Mouse (Mus musculus): ENCODE data around the gene Zfp467. TPM values are rescaled to one million over a fixed set of nuclear protein-coding genes. Genes with fewer than 3 reads are reported as not detected.

Gene Zfp467
- polyA plus RNA-seq (2014; fragmentation: Nextera tagmentation; extraction: Ambion mirVana), result 27.8 and 31.4 TPM in 2 replicates

DNA sequence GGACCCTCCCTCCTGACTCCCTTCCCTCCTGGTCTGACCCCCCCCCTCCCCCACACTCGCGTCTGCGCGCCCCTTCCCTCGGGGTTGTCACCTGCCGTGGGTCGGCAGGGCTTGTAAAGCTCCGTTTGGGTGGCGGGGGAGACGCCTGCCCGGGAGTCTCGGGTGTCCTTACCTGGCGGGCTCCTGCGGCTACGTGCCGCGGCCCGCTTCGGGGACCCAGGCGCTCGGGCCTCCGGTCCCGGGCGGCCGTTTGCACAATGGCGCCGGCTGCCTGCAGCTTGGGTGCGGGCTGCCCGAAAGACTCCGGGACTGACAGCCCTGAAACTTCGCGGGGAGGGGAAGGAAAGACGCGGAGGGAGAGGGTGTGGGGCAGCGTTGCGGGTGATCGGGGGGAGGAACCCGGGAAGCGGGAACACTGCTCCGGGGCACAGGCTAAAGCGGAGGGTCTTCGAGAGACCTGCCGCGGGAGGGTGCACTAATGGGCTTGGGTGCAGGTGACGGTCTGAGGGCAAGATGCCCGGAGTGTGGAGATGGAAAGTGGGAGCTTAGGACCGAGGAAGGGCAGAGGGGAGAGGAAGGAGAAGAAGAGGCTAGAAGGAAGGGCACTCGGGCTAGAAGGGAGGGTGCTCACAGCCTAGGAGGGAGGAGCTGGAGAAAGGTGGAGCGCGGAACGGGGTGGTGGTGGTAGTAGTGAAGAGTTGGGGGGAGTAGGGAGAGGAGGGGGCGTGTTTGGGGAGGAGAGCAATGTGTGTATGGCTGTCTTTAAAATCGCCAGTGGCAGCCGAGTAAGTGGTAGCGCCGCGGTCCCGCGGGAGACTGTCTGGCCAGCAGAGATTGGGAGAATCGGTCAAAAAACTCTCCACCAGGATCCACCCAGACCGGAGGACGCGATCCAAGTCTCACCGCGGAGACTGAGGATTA lies at the start of gene Zfp467:
Gene Zfp467, minus strand, starts transcription at position 645 of the 921 bp plus-strand sequence.
- H3K4me1 ChIP-seq (ENCODE audit: control insufficient read depth, insufficient read depth, low read length), result peaks cover 33% of the 10 kb centered on the region
- peak within 1 kb of the TSS; percentile 96 for H3K27ac ChIP-seq (ENCODE audit: low read depth, low read length)
- peak within 1 kb of the TSS; percentile 76 for H3K4me2 ChIP-seq (replicated peaks; ENCODE audit: low read depth, low read length)
- H3K4me3 ChIP-seq (ENCODE audit: low read length), result peak within 1 kb of the TSS; percentile 77
- under 1% methylated on average over 65 of the region's 65 CpGs for WGBS
- peaks cover 18% of the 10 kb centered on the region for H3K36me3 ChIP-seq (ENCODE audit: control insufficient read depth, insufficient read depth, low read length)
- no peaks in the 10 kb centered on the region for H3K27me3 ChIP-seq (ENCODE audit: control insufficient read depth, insufficient read depth, low read length)
- peak within 1 kb of the TSS; percentile 90 for H3K9ac ChIP-seq (ENCODE audit: low read depth, low read length)
- peak; percentile 22 for ATAC-seq (ENCODE audit: low FRiP score, low TSS enrichment)
- H3K9me3 ChIP-seq (ENCODE audit: control insufficient read depth, low read length), result no peaks in the 10 kb centered on the region

DNA sequence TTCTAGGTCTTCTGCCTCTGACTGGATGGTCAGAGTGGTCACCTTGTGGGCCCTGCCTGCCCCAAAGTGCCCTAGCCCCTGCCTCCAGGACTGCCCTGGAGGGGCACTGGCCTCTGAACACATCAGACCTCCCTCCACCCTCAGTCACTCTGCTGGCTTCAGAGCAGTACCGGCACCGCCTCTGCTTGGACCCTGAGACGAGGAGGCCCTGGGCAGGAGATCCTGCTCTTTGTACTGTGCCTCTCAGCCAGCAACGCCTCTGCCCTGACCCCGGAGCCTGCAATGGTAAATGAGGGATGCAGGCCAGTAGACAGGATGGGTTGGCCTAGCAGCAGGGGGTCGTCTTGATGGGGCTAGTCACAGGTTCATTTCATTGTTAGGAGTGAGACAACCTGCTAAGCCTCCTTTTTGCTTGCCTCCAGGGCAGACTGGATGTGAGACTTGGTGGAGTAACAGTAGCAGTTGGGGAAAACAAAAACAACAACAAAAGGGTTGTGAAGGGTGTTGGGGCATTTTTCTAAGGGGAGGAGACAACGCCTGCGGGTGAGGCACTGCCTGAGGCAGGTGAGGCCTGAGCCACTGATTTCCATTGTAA lies 47.6 kb upstream of the Zfp467 start:
- H3K27me3 ChIP-seq (ENCODE audit: control insufficient read depth, insufficient read depth, low read length), result no peaks in the 10 kb centered on the region
- no peak for ATAC-seq (ENCODE audit: low FRiP score, low TSS enrichment)

DNA sequence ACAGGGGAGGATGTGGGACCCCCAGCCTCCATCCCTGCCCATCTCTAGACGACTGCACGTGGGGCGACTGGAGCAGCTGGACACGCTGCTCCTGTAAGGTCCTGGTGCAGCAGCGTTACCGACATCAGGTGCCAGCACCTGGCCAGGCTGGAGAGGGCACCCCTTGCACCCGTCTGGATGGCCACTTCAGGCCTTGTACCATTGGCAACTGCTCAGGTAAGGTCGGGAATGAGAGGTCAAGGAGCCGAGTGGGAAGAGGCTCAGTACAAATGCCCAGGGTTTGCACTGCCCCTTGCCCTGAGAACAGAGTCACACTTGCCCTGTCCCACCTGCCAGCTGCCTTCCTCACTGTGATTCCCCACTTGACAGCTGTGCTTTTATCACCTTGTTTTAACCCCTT lies 45.7 kb upstream of the Zfp467 start:
- Histone ChIP-seq H3K4me2 (replicated peaks; ENCODE audit: low read depth, low read length) (no peak overlapping the region), H3K9me3 (ENCODE audit: control insufficient read depth, low read length) (no peaks in the 10 kb centered on the region), H3K9ac (ENCODE audit: low read depth, low read length) (no peak overlapping the region), H3K4me1 (ENCODE audit: control insufficient read depth, insufficient read depth, low read length) (peaks cover 14% of the 10 kb centered on the region), H3K27me3 (ENCODE audit: control insufficient read depth, insufficient read depth, low read length) (no peaks in the 10 kb centered on the region), H3K27ac (ENCODE audit: low read depth, low read length) (no peak overlapping the region), H3K36me3 (ENCODE audit: control insufficient read depth, insufficient read depth, low read length) (no peaks in the 10 kb centered on the region), H3K4me3 (ENCODE audit: low read length) (no peak overlapping the region)
- WGBS, result 74% methylated on average over 9 of the region's 9 CpGs
- ATAC-seq (ENCODE audit: low FRiP score, low TSS enrichment), result no peak

More for the DNA sequence above, 47.6 kb upstream of the Zfp467 start:
- no peak overlapping the region for H3K27ac ChIP-seq (ENCODE audit: low read depth, low read length)
- WGBS, result 23% methylated on average over 8 of the region's 8 CpGs
- H3K36me3 ChIP-seq (ENCODE audit: control insufficient read depth, insufficient read depth, low read length), result no peaks in the 10 kb centered on the region
- H3K4me3 ChIP-seq (ENCODE audit: low read length), result no peak overlapping the region
- peaks cover 4% of the 10 kb centered on the region; the same call in 1 of the 2 replicates for H3K4me1 ChIP-seq (ENCODE audit: control insufficient read depth, insufficient read depth, low read length)
- no peaks in the 10 kb centered on the region for H3K9me3 ChIP-seq (ENCODE audit: control insufficient read depth, low read length)
- no peak overlapping the region for H3K9ac ChIP-seq (ENCODE audit: low read depth, low read length)
- H3K4me2 ChIP-seq (replicated peaks; ENCODE audit: low read depth, low read length), result no peak overlapping the region

DNA sequence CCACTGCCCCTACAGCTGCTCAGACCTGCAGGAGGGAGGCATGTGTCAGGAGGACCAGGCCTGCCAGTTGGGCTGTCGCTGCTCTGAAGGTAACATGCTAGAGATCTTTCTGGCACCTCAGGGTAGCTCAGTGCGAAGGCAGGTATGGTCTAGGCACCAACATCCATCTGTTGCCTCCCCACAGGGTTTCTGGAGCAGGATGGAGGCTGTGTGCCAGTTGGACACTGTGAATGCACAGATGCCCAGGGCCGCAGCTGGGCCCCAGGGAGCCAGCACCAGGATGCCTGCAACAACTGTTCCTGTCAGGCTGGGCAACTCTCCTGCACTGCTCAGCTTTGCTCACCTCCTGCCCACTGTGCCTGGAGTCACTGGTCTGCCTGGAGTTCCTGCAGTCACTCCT lies 44.1 kb upstream of the Zfp467 start:
- peaks cover 15% of the 10 kb centered on the region for H3K4me1 ChIP-seq (ENCODE audit: control insufficient read depth, insufficient read depth, low read length)
- no peaks in the 10 kb centered on the region for H3K9me3 ChIP-seq (ENCODE audit: control insufficient read depth, low read length)
- no peak overlapping the region for H3K4me2 ChIP-seq (replicated peaks; ENCODE audit: low read depth, low read length)
- H3K27ac ChIP-seq (ENCODE audit: low read depth, low read length), result no peak overlapping the region
- WGBS, result 95% methylated on average over 3 of the region's 3 CpGs
- no peak for ATAC-seq (ENCODE audit: low FRiP score, low TSS enrichment)
- H3K4me3 ChIP-seq (ENCODE audit: low read length), result no peak overlapping the region
- no peaks in the 10 kb centered on the region for H3K27me3 ChIP-seq (ENCODE audit: control insufficient read depth, insufficient read depth, low read length)
- H3K9ac ChIP-seq (ENCODE audit: low read depth, low read length), result no peak overlapping the region
- no peaks in the 10 kb centered on the region for H3K36me3 ChIP-seq (ENCODE audit: control insufficient read depth, insufficient read depth, low read length)

DNA sequence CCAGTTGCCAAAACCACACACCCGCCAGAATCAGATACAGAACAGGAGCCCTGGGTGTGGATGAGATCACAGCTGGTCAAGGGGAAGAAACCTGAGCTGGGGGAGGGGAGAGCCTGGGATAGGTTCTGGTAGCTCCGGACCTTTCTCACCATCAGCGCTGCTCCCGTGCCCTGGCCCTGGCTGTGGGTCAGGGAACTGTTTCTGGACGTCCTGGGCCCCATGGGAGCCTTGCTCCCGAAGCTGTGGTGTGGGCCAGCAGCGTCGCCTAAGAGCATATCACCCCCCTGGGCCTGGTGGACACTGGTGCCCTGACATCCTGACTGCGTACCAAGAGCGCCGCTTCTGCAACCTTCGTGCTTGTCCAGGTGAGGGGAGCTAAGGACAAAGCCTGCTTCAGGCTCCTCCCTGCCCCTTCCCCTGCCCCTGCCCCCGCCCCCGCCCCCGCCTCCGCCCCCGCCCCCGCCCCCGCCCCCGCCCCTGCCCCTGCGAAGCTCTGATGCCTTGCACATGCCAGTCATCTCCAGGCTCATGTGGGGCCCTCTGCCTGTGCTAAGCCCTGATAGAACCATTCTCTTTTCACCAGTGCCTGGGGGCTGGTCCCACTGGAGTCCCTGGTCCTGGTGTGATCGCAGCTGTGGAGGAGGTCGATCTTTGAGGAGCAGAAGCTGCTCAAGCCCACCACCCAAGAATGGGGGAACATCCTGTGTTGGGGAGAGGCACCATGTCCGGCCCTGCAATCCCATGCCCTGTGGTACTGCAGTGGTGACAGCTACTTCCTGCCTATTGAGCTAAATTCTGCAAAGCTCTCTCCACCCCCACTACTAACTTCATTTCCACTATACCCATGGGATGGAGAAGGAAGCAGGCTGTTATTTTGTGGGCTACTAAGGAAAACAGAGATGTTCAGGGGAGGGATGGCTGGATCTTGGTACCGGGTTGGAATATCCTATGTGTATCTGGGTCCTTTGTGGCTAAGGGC lies 42.4 kb upstream of the Zfp467 start:
- H3K4me1 ChIP-seq (ENCODE audit: control insufficient read depth, insufficient read depth, low read length), result peaks cover 16% of the 10 kb centered on the region
- peak overlapping the region; percentile 28 for H3K4me3 ChIP-seq (ENCODE audit: low read length)
- H3K27me3 ChIP-seq (ENCODE audit: control insufficient read depth, insufficient read depth, low read length), result no peaks in the 10 kb centered on the region
- WGBS, result 6% methylated on average over 23 of the region's 25 CpGs
- peak overlapping the region; percentile 37; the same call in 1 of the 2 replicates for H3K27ac ChIP-seq (ENCODE audit: low read depth, low read length)
- no peaks in the 10 kb centered on the region for H3K36me3 ChIP-seq (ENCODE audit: control insufficient read depth, insufficient read depth, low read length)
- peak overlapping the region; percentile 44; the same call in 1 of the 2 replicates for H3K9ac ChIP-seq (ENCODE audit: low read depth, low read length)
- no peaks in the 10 kb centered on the region for H3K9me3 ChIP-seq (ENCODE audit: control insufficient read depth, low read length)
- peak; percentile 65 for ATAC-seq (ENCODE audit: low FRiP score, low TSS enrichment)
- H3K4me2 ChIP-seq (replicated peaks; ENCODE audit: low read depth, low read length), result peak overlapping the region; percentile 43

DNA sequence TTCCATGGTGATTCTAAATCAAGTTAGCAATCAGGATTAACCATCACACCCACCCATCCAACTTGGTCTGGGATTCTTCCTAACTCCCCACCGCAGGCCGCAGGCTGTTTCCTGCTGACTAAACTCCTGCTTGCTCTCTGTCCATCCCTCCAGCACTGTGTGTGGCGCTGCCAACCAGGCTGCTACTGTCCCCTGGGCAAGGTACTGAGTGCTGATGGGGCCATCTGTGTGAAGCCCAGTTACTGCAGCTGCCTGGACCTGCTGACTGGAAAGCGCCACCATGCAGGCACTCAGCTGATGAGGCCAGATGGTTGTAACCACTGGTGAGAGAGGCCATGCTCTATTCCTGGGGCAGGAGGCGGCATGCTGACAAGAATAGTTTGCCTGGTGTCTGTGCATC lies 36.9 kb upstream of the Zfp467 start:
- peaks cover 6% of the 10 kb centered on the region for H3K4me1 ChIP-seq (ENCODE audit: control insufficient read depth, insufficient read depth, low read length)
- H3K9me3 ChIP-seq (ENCODE audit: control insufficient read depth, low read length), result no peaks in the 10 kb centered on the region
- H3K27ac ChIP-seq (ENCODE audit: low read depth, low read length), result no peak overlapping the region
- no peak overlapping the region for H3K9ac ChIP-seq (ENCODE audit: low read depth, low read length)
- no peaks in the 10 kb centered on the region for H3K27me3 ChIP-seq (ENCODE audit: control insufficient read depth, insufficient read depth, low read length)
- no peak overlapping the region for H3K4me3 ChIP-seq (ENCODE audit: low read length)
- 78% methylated on average over 5 of the region's 5 CpGs for WGBS
- ATAC-seq (ENCODE audit: low FRiP score, low TSS enrichment), result no peak
- no peaks in the 10 kb centered on the region for H3K36me3 ChIP-seq (ENCODE audit: control insufficient read depth, insufficient read depth, low read length)
- H3K4me2 ChIP-seq (replicated peaks; ENCODE audit: low read depth, low read length), result no peak overlapping the region

DNA sequence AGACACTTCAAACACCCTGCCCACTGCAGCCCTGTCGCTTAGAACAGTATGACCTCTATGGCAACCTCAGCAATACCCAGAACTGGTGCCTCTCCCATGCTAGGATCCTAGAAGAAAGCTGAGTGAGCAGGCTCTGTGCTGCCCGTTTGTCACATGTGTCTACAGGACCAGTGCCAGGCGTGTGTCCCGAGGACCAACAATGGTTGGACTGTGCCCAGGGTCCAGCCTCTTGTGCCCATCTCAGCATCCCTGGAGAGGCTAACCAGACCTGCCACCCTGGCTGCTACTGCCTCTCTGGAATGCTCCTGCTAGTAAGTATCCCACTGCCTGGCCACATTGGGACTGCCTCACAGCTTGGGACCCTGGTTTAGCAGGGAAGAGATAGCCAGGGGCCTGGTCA lies 32.8 kb upstream of the Zfp467 start:
- no peak overlapping the region for H3K27ac ChIP-seq (ENCODE audit: low read depth, low read length)
- ATAC-seq (ENCODE audit: low FRiP score, low TSS enrichment), result no peak
- H3K4me3 ChIP-seq (ENCODE audit: low read length), result no peak overlapping the region
- H3K9me3 ChIP-seq (ENCODE audit: control insufficient read depth, low read length), result no peaks in the 10 kb centered on the region
- WGBS, result 85% methylated on average over 4 of the region's 4 CpGs
- no peaks in the 10 kb centered on the region for H3K27me3 ChIP-seq (ENCODE audit: control insufficient read depth, insufficient read depth, low read length)
- H3K9ac ChIP-seq (ENCODE audit: low read depth, low read length), result no peak overlapping the region
- no peak overlapping the region for H3K4me2 ChIP-seq (replicated peaks; ENCODE audit: low read depth, low read length)
- no peaks in the 10 kb centered on the region for H3K36me3 ChIP-seq (ENCODE audit: control insufficient read depth, insufficient read depth, low read length)
- H3K4me1 ChIP-seq (ENCODE audit: control insufficient read depth, insufficient read depth, low read length), result no peaks in the 10 kb centered on the region

DNA sequence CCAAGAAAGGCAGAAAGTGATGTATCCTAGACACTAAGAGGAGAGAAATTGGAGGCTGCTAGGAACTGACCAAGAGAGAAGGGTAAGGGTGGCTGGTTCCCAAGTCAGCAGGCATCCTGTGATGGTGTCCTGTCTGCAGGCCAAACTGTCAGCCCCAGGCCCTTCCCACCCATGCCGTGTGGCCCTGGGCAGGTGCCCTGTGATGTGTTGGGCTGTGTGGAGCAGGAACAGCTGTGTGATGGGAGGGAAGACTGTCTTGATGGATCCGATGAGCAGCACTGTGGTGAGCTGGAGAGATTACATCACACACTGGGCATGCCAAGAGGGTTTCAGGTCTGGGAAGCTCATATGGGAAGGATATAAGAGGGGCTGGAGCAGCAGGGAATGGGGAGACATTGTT lies 25.1 kb upstream of the Zfp467 start:
- 77% methylated on average over 2 of the region's 2 CpGs for WGBS
- no peak overlapping the region for H3K27ac ChIP-seq (ENCODE audit: low read depth, low read length)
- H3K4me3 ChIP-seq (ENCODE audit: low read length), result no peak overlapping the region
- H3K4me2 ChIP-seq (replicated peaks; ENCODE audit: low read depth, low read length), result no peak overlapping the region
- H3K36me3 ChIP-seq (ENCODE audit: control insufficient read depth, insufficient read depth, low read length), result no peaks in the 10 kb centered on the region
- no peaks in the 10 kb centered on the region for H3K9me3 ChIP-seq (ENCODE audit: control insufficient read depth, low read length)
- ATAC-seq (ENCODE audit: low FRiP score, low TSS enrichment), result no peak
- no peaks in the 10 kb centered on the region for H3K4me1 ChIP-seq (ENCODE audit: control insufficient read depth, insufficient read depth, low read length)
- H3K9ac ChIP-seq (ENCODE audit: low read depth, low read length), result no peak overlapping the region
- H3K27me3 ChIP-seq (ENCODE audit: control insufficient read depth, insufficient read depth, low read length), result no peaks in the 10 kb centered on the region

Measured in kidney, embryonic 14.5 days (tissue).